Mouse (Mus musculus): Measurements from ENCODE around the gene Ltbp3. TPM values are rescaled to one million over a fixed set of nuclear protein-coding genes. Genes with fewer than 3 reads are reported as not detected.

The Ltbp3 gene
- 0.06 and 0.09 TPM in 2 replicates for polyA plus RNA-seq (2012)

GRCm38 (mm10) chr19:5740320-5741317 lies at the start of gene Ltbp3:
Gene Ltbp3, plus strand, starts transcription at chr19:5740904.
- H3K4me1 ChIP-seq (ENCODE audit: control insufficient read depth), result peaks cover 2% of the 10 kb centered on the region
- H3K27me3 ChIP-seq (ENCODE audit: control insufficient read depth), result peaks cover 94% of the 10 kb centered on the region
- TF ChIP-seq TAL1 (IDR thresholded peaks at IDR 0.05; ENCODE audit: low read length) (no peak), GATA1 (IDR thresholded peaks at IDR 0.05; ENCODE audit: low read length) (no peak)
- peaks cover 2% of the 10 kb centered on the region; the same call in 1 of the 2 replicates for H3K9me3 ChIP-seq (ENCODE audit: control insufficient read depth, low read length)
- H3K4me3 ChIP-seq (replicated peaks), result no peak within 1 kb of the TSS
- H3K36me3 ChIP-seq (ENCODE audit: control insufficient read depth), result no peaks in the 10 kb centered on the region

- Histone ChIP-seq H3K9me3 (ENCODE audit: control insufficient read depth, low read length) (no peaks in the 10 kb centered on the region), H3K4me3 (replicated peaks) (peak overlapping the region; percentile 82), H3K27me3 (ENCODE audit: control insufficient read depth) (no peaks in the 10 kb centered on the region), H3K36me3 (ENCODE audit: control insufficient read depth) (peaks cover 76% of the 10 kb centered on the region), H3K4me1 (ENCODE audit: control insufficient read depth) (peaks cover 77% of the 10 kb centered on the region)
- TF ChIP-seq GATA1 (IDR thresholded peaks at IDR 0.05; ENCODE audit: low read length) (no peak), TAL1 (IDR thresholded peaks at IDR 0.05; ENCODE audit: low read length) (no peak)
These were observed 49.1 kb upstream of the Ltbp3 start for GRCm38 (mm10) chr19:5691601-5692000.

GRCm38 (mm10) chr19:5692086-5692912 lies 48.4 kb upstream of the Ltbp3 start:
- H3K36me3 ChIP-seq (ENCODE audit: control insufficient read depth), result peaks cover 77% of the 10 kb centered on the region
- peak overlapping the region; percentile 82 for H3K4me3 ChIP-seq (replicated peaks)
- no peak for TF ChIP-seq TAL1 (IDR thresholded peaks at IDR 0.05; ENCODE audit: low read length)
- no peak for TF ChIP-seq GATA1 (IDR thresholded peaks at IDR 0.05; ENCODE audit: low read length)
- no peaks in the 10 kb centered on the region for H3K9me3 ChIP-seq (ENCODE audit: control insufficient read depth, low read length)
- H3K4me1 ChIP-seq (ENCODE audit: control insufficient read depth), result peaks cover 71% of the 10 kb centered on the region
- H3K27me3 ChIP-seq (ENCODE audit: control insufficient read depth), result no peaks in the 10 kb centered on the region

GRCm38 (mm10) chr19:5692913-5693396 lies 47.7 kb upstream of the Ltbp3 start:
- peak overlapping the region; percentile 1 for H3K4me3 ChIP-seq (replicated peaks)
- peaks cover 64% of the 10 kb centered on the region for H3K4me1 ChIP-seq (ENCODE audit: control insufficient read depth)
- TF ChIP-seq GATA1 (IDR thresholded peaks at IDR 0.05; ENCODE audit: low read length) (no peak), TAL1 (IDR thresholded peaks at IDR 0.05; ENCODE audit: low read length) (no peak)
- H3K36me3 ChIP-seq (ENCODE audit: control insufficient read depth), result peaks cover 82% of the 10 kb centered on the region
- H3K9me3 ChIP-seq (ENCODE audit: control insufficient read depth, low read length), result no peaks in the 10 kb centered on the region
- H3K27me3 ChIP-seq (ENCODE audit: control insufficient read depth), result no peaks in the 10 kb centered on the region

- no peaks in the 10 kb centered on the region for H3K9me3 ChIP-seq (ENCODE audit: control insufficient read depth, low read length)
- H3K4me3 ChIP-seq (replicated peaks), result no peak overlapping the region
- TF ChIP-seq TAL1 (IDR thresholded peaks at IDR 0.05; ENCODE audit: low read length) (no peak), GATA1 (IDR thresholded peaks at IDR 0.05; ENCODE audit: low read length) (no peak)
- H3K4me1 ChIP-seq (ENCODE audit: control insufficient read depth), result peaks cover 60% of the 10 kb centered on the region
- peaks cover 90% of the 10 kb centered on the region for H3K36me3 ChIP-seq (ENCODE audit: control insufficient read depth)
- H3K27me3 ChIP-seq (ENCODE audit: control insufficient read depth), result no peaks in the 10 kb centered on the region
These were observed 46.9 kb upstream of the Ltbp3 start for GRCm38 (mm10) chr19:5693801-5694200.

GRCm38 (mm10) chr19:5695849-5696462 lies 44.7 kb upstream of the Ltbp3 start:
- Histone ChIP-seq H3K4me1 (ENCODE audit: control insufficient read depth) (peaks cover 40% of the 10 kb centered on the region), H3K27me3 (ENCODE audit: control insufficient read depth) (no peaks in the 10 kb centered on the region), H3K36me3 (ENCODE audit: control insufficient read depth) (peaks cover 100% of the 10 kb centered on the region), H3K9me3 (ENCODE audit: control insufficient read depth, low read length) (no peaks in the 10 kb centered on the region), H3K4me3 (replicated peaks) (no peak overlapping the region)
- TF ChIP-seq TAL1 (IDR thresholded peaks at IDR 0.05; ENCODE audit: low read length), result no peak
- TF ChIP-seq GATA1 (IDR thresholded peaks at IDR 0.05; ENCODE audit: low read length), result no peak

GRCm38 (mm10) chr19:5704163-5704800 lies 36.4 kb upstream of the Ltbp3 start, which contains the start of gene Kcnk7:
Gene Kcnk7, plus strand, starts transcription at chr19:5704367.
- Histone ChIP-seq H3K4me3 (replicated peaks) (peak within 1 kb of the TSS; percentile 51), H3K9me3 (ENCODE audit: control insufficient read depth, low read length) (no peaks in the 10 kb centered on the region), H3K36me3 (ENCODE audit: control insufficient read depth) (peaks cover 100% of the 10 kb centered on the region), H3K27me3 (ENCODE audit: control insufficient read depth) (no peaks in the 10 kb centered on the region; the same call in 1 of the 2 replicates), H3K4me1 (ENCODE audit: control insufficient read depth) (peaks cover 59% of the 10 kb centered on the region)
- no peak for TF ChIP-seq TAL1 (IDR thresholded peaks at IDR 0.05; ENCODE audit: low read length)
- no peak for TF ChIP-seq GATA1 (IDR thresholded peaks at IDR 0.05; ENCODE audit: low read length)

All from erythroblast, embryonic 14.5 days (primary cell).